Mouse (Mus musculus): ENCODE results near the gene Coq5. TPM values are rescaled to one million over a fixed set of nuclear protein-coding genes. Genes with fewer than 3 reads are reported as not detected.

Coq5 gene
- polyA plus RNA-seq, 1 experiment from 2014 or later, result 41.9 TPM

GRCm38 (mm10) chr5:115272812-115273548 lies 6.5 kb upstream of the Coq5 start, which contains the start of gene Rnf10:
Gene Rnf10, minus strand, starts transcription at chr5:115272898.
- Histone ChIP-seq H3K27me3 (replicated peaks; ENCODE audit: control insufficient read depth, insufficient read depth, low read length) (no peaks in the 10 kb centered on the region), H3K36me3 (ENCODE audit: control insufficient read depth, insufficient read depth, low read length) (peaks cover 11% of the 10 kb centered on the region; the same call in 1 of the 2 replicates), H3K4me1 (ENCODE audit: control insufficient read depth, insufficient read depth, low read length) (peaks cover 18% of the 10 kb centered on the region), H3K27ac (replicated peaks; ENCODE audit: low read depth, low read length) (peak within 1 kb of the TSS; percentile 84), H3K4me3 (ENCODE audit: low read depth, low read length) (peak within 1 kb of the TSS; percentile 100), H3K9ac (ENCODE audit: low read depth, low read length) (peak within 1 kb of the TSS; percentile 97), H3K4me2 (ENCODE audit: low read depth, low read length) (peak within 1 kb of the TSS; percentile 88), H3K9me3 (ENCODE audit: control insufficient read depth, low read length) (no peaks in the 10 kb centered on the region)
- peak; percentile 92 for ATAC-seq (ENCODE audit: low read depth)
- peak; percentile 98 for DNase-seq (ENCODE audit: low spot score)
- WGBS, result 15% methylated on average over 22 of the region's 26 CpGs

DNA sequence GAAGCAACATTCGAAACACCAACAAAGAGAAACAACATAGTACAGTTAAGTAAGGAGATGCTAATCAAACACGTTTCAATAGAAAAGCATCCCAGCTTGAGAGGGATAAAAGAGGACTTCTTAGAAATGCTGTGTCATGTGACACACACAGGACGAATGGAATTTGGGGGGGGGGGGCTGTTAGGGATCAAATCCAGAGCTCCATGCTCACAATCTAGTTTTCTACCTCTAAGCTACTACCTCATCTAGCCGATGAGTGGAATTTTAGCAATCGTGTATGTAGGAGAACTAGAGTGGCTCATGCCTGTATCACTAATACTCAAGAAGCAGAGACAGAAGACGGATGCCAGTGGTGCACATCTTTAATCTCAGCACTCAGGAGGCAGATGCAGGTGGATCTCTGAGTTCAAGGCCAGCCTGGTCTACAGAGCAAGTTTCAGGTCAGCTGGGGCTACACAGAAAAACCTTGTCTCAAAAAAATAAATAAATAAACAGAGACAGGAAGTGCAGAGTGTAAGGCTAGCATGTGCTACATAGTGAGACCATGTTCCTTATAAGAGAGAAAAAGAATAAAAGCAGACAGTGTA lies 5.8 kb upstream of the Coq5 start:
- Histone ChIP-seq H3K9me3 (ENCODE audit: control insufficient read depth, low read length) (no peaks in the 10 kb centered on the region), H3K9ac (ENCODE audit: low read depth, low read length) (peak overlapping the region; percentile 97; the same call in 1 of the 2 replicates), H3K4me3 (ENCODE audit: low read depth, low read length) (no peak overlapping the region), H3K4me1 (ENCODE audit: control insufficient read depth, insufficient read depth, low read length) (peaks cover 18% of the 10 kb centered on the region), H3K27me3 (replicated peaks; ENCODE audit: control insufficient read depth, insufficient read depth, low read length) (no peaks in the 10 kb centered on the region), H3K36me3 (ENCODE audit: control insufficient read depth, insufficient read depth, low read length) (peaks cover 6% of the 10 kb centered on the region; the same call in 1 of the 2 replicates), H3K27ac (replicated peaks; ENCODE audit: low read depth, low read length) (peak overlapping the region; percentile 79), H3K4me2 (ENCODE audit: low read depth, low read length) (peak overlapping the region; percentile 88; the same call in 1 of the 2 replicates)
- DNase-seq (ENCODE audit: low spot score), result no peak
- ATAC-seq (ENCODE audit: low read depth), result no peak
- WGBS, result 71% methylated on average over 6 of the region's 6 CpGs

- DNase-seq (ENCODE audit: low spot score), result no peak
- Histone ChIP-seq H3K9me3 (ENCODE audit: control insufficient read depth, low read length) (no peaks in the 10 kb centered on the region), H3K4me2 (ENCODE audit: low read depth, low read length) (no peak overlapping the region), H3K27ac (replicated peaks; ENCODE audit: low read depth, low read length) (no peak overlapping the region), H3K36me3 (ENCODE audit: control insufficient read depth, insufficient read depth, low read length) (no peaks in the 10 kb centered on the region; the same call in 1 of the 2 replicates), H3K9ac (ENCODE audit: low read depth, low read length) (no peak overlapping the region), H3K4me1 (ENCODE audit: control insufficient read depth, insufficient read depth, low read length) (peaks cover 18% of the 10 kb centered on the region), H3K4me3 (ENCODE audit: low read depth, low read length) (no peak overlapping the region), H3K27me3 (replicated peaks; ENCODE audit: control insufficient read depth, insufficient read depth, low read length) (no peaks in the 10 kb centered on the region)
- WGBS, result 60% methylated on average over 1 of the region's 1 CpGs
- no peak for ATAC-seq (ENCODE audit: low read depth)
Measured at GRCm38 (mm10) chr5:115274353-115274752, 5.1 kb upstream of the Coq5 start.

GRCm38 (mm10) chr5:115274771-115275170 lies 4.7 kb upstream of the Coq5 start:
- Histone ChIP-seq H3K9ac (ENCODE audit: low read depth, low read length) (no peak overlapping the region), H3K27ac (replicated peaks; ENCODE audit: low read depth, low read length) (no peak overlapping the region), H3K4me3 (ENCODE audit: low read depth, low read length) (no peak overlapping the region), H3K36me3 (ENCODE audit: control insufficient read depth, insufficient read depth, low read length) (no peaks in the 10 kb centered on the region; the same call in 1 of the 2 replicates), H3K4me2 (ENCODE audit: low read depth, low read length) (no peak overlapping the region), H3K4me1 (ENCODE audit: control insufficient read depth, insufficient read depth, low read length) (peaks cover 17% of the 10 kb centered on the region), H3K27me3 (replicated peaks; ENCODE audit: control insufficient read depth, insufficient read depth, low read length) (no peaks in the 10 kb centered on the region), H3K9me3 (ENCODE audit: control insufficient read depth, low read length) (no peaks in the 10 kb centered on the region)
- ATAC-seq (ENCODE audit: low read depth) (no peak), DNase-seq (ENCODE audit: low spot score) (no peak)
- WGBS, result 84% methylated on average over 1 of the region's 1 CpGs

GRCm38 (mm10) chr5:115275998-115276397 lies 3.5 kb upstream of the Coq5 start:
- DNase-seq (ENCODE audit: low spot score), result no peak
- H3K9me3 ChIP-seq (ENCODE audit: control insufficient read depth, low read length), result no peaks in the 10 kb centered on the region
- no peak for ATAC-seq (ENCODE audit: low read depth)
- peaks cover 9% of the 10 kb centered on the region for H3K4me1 ChIP-seq (ENCODE audit: control insufficient read depth, insufficient read depth, low read length)
- H3K4me2 ChIP-seq (ENCODE audit: low read depth, low read length), result no peak overlapping the region
- no peaks in the 10 kb centered on the region for H3K27me3 ChIP-seq (replicated peaks; ENCODE audit: control insufficient read depth, insufficient read depth, low read length)
- H3K9ac ChIP-seq (ENCODE audit: low read depth, low read length), result no peak overlapping the region
- H3K4me3 ChIP-seq (ENCODE audit: low read depth, low read length), result no peak overlapping the region
- H3K27ac ChIP-seq (replicated peaks; ENCODE audit: low read depth, low read length), result no peak overlapping the region
- H3K36me3 ChIP-seq (ENCODE audit: control insufficient read depth, insufficient read depth, low read length), result no peaks in the 10 kb centered on the region
- 35% methylated on average over 14 of the region's 14 CpGs for WGBS

GRCm38 (mm10) chr5:115278053-115278452 lies 1.4 kb upstream of the Coq5 start:
- H3K36me3 ChIP-seq (ENCODE audit: control insufficient read depth, insufficient read depth, low read length), result 0 out of 2 replicates have a peak, but pooled peaks cover under 1% of the 10 kb centered on the region
- no peak overlapping the region for H3K4me2 ChIP-seq (ENCODE audit: low read depth, low read length)
- H3K9ac ChIP-seq (ENCODE audit: low read depth, low read length), result no peak overlapping the region
- H3K4me3 ChIP-seq (ENCODE audit: low read depth, low read length), result no peak overlapping the region
- ATAC-seq (ENCODE audit: low read depth) (no peak), DNase-seq (ENCODE audit: low spot score) (no peak)
- H3K9me3 ChIP-seq (ENCODE audit: control insufficient read depth, low read length), result no peaks in the 10 kb centered on the region
- 83% methylated on average over 1 of the region's 1 CpGs for WGBS
- H3K4me1 ChIP-seq (ENCODE audit: control insufficient read depth, insufficient read depth, low read length), result peaks cover 9% of the 10 kb centered on the region
- H3K27ac ChIP-seq (replicated peaks; ENCODE audit: low read depth, low read length), result no peak overlapping the region
- no peaks in the 10 kb centered on the region for H3K27me3 ChIP-seq (replicated peaks; ENCODE audit: control insufficient read depth, insufficient read depth, low read length)

DNA sequence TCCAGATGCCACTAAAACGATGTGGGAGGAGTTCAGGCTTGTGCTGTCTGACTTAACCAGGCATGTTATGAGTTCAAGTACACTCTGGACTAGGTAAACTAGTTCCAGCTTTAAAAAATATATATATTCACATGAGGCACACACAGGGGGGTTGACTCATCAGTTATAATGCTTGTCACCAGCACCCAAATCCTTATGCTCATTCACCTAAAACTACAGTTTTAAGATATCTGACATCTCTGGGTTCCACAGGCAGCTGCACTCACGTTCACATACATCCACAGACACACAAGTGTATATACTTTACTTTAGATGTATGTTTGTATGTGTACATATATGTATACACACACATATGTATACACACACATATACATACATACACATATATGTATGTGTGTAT lies 681 bp upstream of the Coq5 start:
- Histone ChIP-seq H3K27me3 (replicated peaks; ENCODE audit: control insufficient read depth, insufficient read depth, low read length) (no peaks in the 10 kb centered on the region), H3K27ac (replicated peaks; ENCODE audit: low read depth, low read length) (no peak overlapping the region), H3K4me2 (ENCODE audit: low read depth, low read length) (no peak overlapping the region), H3K36me3 (ENCODE audit: control insufficient read depth, insufficient read depth, low read length) (peaks cover 7% of the 10 kb centered on the region), H3K9me3 (ENCODE audit: control insufficient read depth, low read length) (no peaks in the 10 kb centered on the region), H3K9ac (ENCODE audit: low read depth, low read length) (no peak overlapping the region), H3K4me1 (ENCODE audit: control insufficient read depth, insufficient read depth, low read length) (peaks cover 5% of the 10 kb centered on the region), H3K4me3 (ENCODE audit: low read depth, low read length) (no peak overlapping the region)
- DNase-seq (ENCODE audit: low spot score) (no peak), ATAC-seq (ENCODE audit: low read depth) (no peak)
- 48% methylated on average over 2 of the region's 2 CpGs for WGBS

DNA sequence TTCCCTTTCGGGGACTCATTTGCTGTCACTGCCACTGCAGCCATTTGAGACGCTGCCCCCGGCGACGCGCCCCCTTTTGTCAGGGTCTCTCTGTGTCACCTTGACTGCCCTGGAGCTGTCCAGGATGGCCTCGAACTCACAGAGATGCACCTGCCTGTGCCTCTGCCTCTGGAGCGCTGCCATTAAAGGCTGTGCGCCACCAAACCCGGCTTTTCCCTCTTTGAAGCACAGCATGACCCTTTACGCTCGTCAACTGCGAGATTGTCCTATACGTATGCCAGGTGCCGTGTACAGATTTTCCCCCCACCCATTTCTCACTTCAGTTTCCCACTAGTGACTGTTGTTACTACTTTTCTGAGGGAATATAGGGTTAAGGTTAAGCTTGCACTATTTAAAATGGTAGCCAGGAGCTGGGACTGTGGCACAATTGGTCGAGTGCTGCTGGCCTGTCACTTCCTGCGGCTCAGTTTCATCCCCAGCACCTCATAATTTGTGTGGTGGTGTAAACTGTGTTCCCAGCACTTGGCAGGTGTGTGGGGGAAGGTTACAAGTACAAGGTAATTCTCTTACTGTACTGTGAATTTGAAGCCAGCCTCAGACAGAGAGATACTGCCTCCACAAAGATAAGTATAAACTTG lies 703 bp downstream of the Coq5 start:
- peak overlapping the region; percentile 86 for H3K9ac ChIP-seq (ENCODE audit: low read depth, low read length)
- H3K4me3 ChIP-seq (ENCODE audit: low read depth, low read length), result peak overlapping the region; percentile 86
- WGBS, result 5% methylated on average over 17 of the region's 17 CpGs
- peaks cover 21% of the 10 kb centered on the region for H3K36me3 ChIP-seq (ENCODE audit: control insufficient read depth, insufficient read depth, low read length)
- DNase-seq (ENCODE audit: low spot score) (no peak), ATAC-seq (ENCODE audit: low read depth) (0 out of 2 replicates have a peak, but pooled peaks have one; percentile 24)
- H3K4me1 ChIP-seq (ENCODE audit: control insufficient read depth, insufficient read depth, low read length), result peaks cover 5% of the 10 kb centered on the region
- H3K9me3 ChIP-seq (ENCODE audit: control insufficient read depth, low read length), result no peaks in the 10 kb centered on the region
- H3K27me3 ChIP-seq (replicated peaks; ENCODE audit: control insufficient read depth, insufficient read depth, low read length), result no peaks in the 10 kb centered on the region
- no peak overlapping the region for H3K27ac ChIP-seq (replicated peaks; ENCODE audit: low read depth, low read length)
- H3K4me2 ChIP-seq (ENCODE audit: low read depth, low read length), result peak overlapping the region; percentile 76

Measured in embryonic facial prominence, embryonic 14.5 days (tissue).